Mouse (Mus musculus): ENCODE data around the gene Nhlh1. TPM values are rescaled to one million over a fixed set of nuclear protein-coding genes. Genes with fewer than 3 reads are reported as not detected.
A peak's percentile ranks its signal among the peaks of the same experiment; 100 is the strongest.

Gene Nhlh1
- total and polyA plus RNA-seq, 3 experiments: not detected

DNA sequence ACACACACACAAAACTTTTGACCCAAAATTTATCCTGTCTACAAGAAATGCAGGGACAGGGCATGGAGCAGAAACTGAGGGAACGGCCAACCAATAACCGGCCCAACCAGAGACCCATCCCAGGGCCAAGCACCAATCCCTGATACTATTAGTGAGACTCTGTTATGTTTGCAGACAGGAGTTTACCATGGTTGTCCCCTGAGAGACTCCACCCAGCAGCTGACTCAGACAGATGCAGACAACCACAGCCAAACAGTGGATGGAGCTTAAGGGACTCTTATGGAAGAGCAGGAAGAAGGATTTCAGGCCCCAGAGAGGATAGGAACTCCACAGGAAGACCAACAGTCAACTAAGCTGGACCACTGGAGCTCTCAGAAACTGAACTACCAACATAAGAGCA lies 27.5 kb downstream of the Nhlh1 start:
- no peak overlapping the region for H3K9ac ChIP-seq (ENCODE audit: control insufficient read depth, low read depth, low read length, poor library complexity, severe bottlenecking)
- H3K4me3 ChIP-seq (ENCODE audit: control insufficient read depth in 1 of 2, insufficient read depth in 1 of 2, low read depth in 2 of 2, low read length in 2 of 2): no peak overlapping the region
- DNase-seq (ENCODE audit: low read depth, low spot score): no peak
- no peak overlapping the region for H3K27ac ChIP-seq (ENCODE audit: control insufficient read depth, low read depth, low read length)
- TF ChIP-seq CHD2 (IDR thresholded peaks at IDR 0.05; ENCODE audit: low read length) (no peak), GATA1 (IDR thresholded peaks at IDR 0.05; ENCODE audit: low read depth, low read length) (no peak), POLR2AphosphoS2 (IDR thresholded peaks at IDR 0.05; ENCODE audit: low read length) (no peak), SMC3 (IDR thresholded peaks at IDR 0.05; ENCODE audit: low read depth, low read length) (no peak), BHLHE40 (IDR thresholded peaks at IDR 0.05; ENCODE audit: borderline replicate concordance, low read depth, low read length) (no peak)
- peaks cover 3 to 12% of the 10 kb centered on the region in 2 experiments; a peak in 3 of 4 replicates for H3K27me3 ChIP-seq (ENCODE audit: control insufficient read depth in 1 of 2, insufficient read depth in 2 of 2, low read length in 2 of 2)
- H3K4me1 ChIP-seq (ENCODE audit: control insufficient read depth in 1 of 2, insufficient read depth in 2 of 2, low read length in 2 of 2): peaks cover 0 to 7% of the 10 kb centered on the region in 2 experiments; a peak in 2 of 4 replicates
- no peaks in the 10 kb centered on the region for H3K9me3 ChIP-seq (replicated peaks; ENCODE audit: insufficient read depth, low read length)
- peaks cover 0 to 2% of the 10 kb centered on the region in 2 experiments; a peak in 1 of 4 replicates for H3K36me3 ChIP-seq (ENCODE audit: control insufficient read depth in 1 of 2, insufficient read depth in 2 of 2, low read length in 2 of 2)
- H3K79me2 ChIP-seq (ENCODE audit: control insufficient read depth, insufficient read depth, low read length, poor library complexity): no peaks in the 10 kb centered on the region

DNA sequence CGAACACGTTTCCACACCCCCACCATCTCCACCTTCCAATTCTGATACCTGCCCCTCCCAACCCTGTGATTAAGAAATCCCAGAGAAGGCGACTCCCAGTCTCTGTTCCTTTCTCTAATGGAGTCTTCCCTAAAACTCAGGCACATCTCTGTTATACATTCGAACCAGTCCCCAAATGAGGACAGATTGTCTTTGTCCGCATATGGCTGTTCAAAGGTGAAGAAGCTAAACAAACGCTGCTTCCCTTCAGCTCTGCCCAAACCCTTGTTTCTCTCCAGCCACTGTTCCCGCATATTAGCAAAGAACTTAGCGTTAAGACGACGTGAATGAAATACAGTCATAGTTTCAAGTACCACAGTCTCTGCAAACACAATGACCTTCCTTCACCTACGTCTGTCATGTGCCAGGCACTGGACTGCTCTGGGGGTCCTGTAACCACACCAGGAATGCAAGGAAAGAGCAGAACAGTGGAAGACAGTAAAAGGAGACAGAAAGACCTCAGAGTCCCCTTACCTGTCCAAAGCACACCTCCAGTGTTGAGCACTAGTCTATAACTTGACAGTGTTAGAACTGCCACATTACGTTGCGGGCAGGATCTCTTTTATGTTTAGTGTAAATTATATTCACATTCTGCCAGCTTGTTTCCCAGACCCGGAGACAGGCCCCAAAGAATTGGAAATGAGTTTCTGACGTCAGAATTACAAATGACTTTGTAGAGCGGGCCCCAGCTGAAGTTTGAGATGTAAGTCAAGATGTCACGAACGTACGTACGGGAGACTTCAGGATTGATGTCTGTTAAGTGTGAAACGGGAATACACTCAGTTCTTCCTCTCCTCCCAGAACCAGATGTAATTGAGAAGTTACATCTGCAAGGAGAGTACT lies 28.7 kb downstream of the Nhlh1 start, which contains the start of gene Vangl2:
Gene Vangl2 (minus strand): TSS at position 51 of the 882 bp plus-strand sequence.
- Histone ChIP-seq H3K36me3 (ENCODE audit: control insufficient read depth in 1 of 2, insufficient read depth in 2 of 2, low read length in 2 of 2) (peaks cover 0 to 2% of the 10 kb centered on the region in 2 experiments; a peak in 1 of 4 replicates), H3K27me3 (ENCODE audit: control insufficient read depth in 1 of 2, insufficient read depth in 2 of 2, low read length in 2 of 2) (peaks cover 3 to 10% of the 10 kb centered on the region in 2 experiments; a peak in 3 of 4 replicates), H3K4me3 (ENCODE audit: control insufficient read depth in 1 of 2, insufficient read depth in 1 of 2, low read depth in 2 of 2, low read length in 2 of 2) (peak within 1 kb of the TSS; percentile 41 to 73), H3K4me1 (ENCODE audit: control insufficient read depth in 1 of 2, insufficient read depth in 2 of 2, low read length in 2 of 2) (peaks cover 0 to 7% of the 10 kb centered on the region in 2 experiments; a peak in 2 of 4 replicates), H3K27ac (ENCODE audit: control insufficient read depth, low read depth, low read length) (no peak within 1 kb of the TSS), H3K79me2 (ENCODE audit: control insufficient read depth, insufficient read depth, low read length, poor library complexity) (no peaks in the 10 kb centered on the region), H3K9ac (ENCODE audit: control insufficient read depth, low read depth, low read length, poor library complexity, severe bottlenecking) (peak within 1 kb of the TSS; percentile 66), H3K9me3 (replicated peaks; ENCODE audit: insufficient read depth, low read length) (no peaks in the 10 kb centered on the region)
- no peak for DNase-seq (ENCODE audit: low read depth, low spot score)
- TF ChIP-seq HCFC1 (IDR thresholded peaks at IDR 0.05; ENCODE audit: low read depth, low read length) (no peak), MXI1 (IDR thresholded peaks at IDR 0.05; ENCODE audit: low read depth, low read length) (no peak), ZNF384 (IDR thresholded peaks at IDR 0.05; ENCODE audit: low read depth, low read length) (no peak), TAL1 (IDR thresholded peaks at IDR 0.05; ENCODE audit: low read length) (no peak), USF2 (IDR thresholded peaks at IDR 0.05; ENCODE audit: borderline replicate concordance in 1 of 2, insufficient read depth in 1 of 2, low read depth in 1 of 2, low read length in 2 of 2) (no peak), ETS1 (IDR thresholded peaks at IDR 0.05; ENCODE audit: low read depth, low read length) (no peak), CHD2 (IDR thresholded peaks at IDR 0.05; ENCODE audit: low read length) (no peak), POLR2A (IDR thresholded peaks at IDR 0.05; ENCODE audit: control insufficient read depth in 1 of 2, insufficient read depth in 1 of 2, low read depth in 1 of 2, low read length in 2 of 2, poor library complexity in 1 of 2) (no peak), MYB (IDR thresholded peaks at IDR 0.05; ENCODE audit: low read depth, low read length) (no peak), EP300 (IDR thresholded peaks at IDR 0.05; ENCODE audit: low read depth in 1 of 2, low read length in 2 of 2) (no peak), NELFE (IDR thresholded peaks at IDR 0.05; ENCODE audit: low read depth, low read length) (no peak), GATA1 (IDR thresholded peaks at IDR 0.05; ENCODE audit: low read depth, low read length) (no peak), MYC (IDR thresholded peaks at IDR 0.05; ENCODE audit: low read depth, low read length) (no peak), MAFK (IDR thresholded peaks at IDR 0.05; ENCODE audit: borderline replicate concordance, low read depth, low read length) (no peak), CHD1 (IDR thresholded peaks at IDR 0.05; ENCODE audit: low read depth, low read length) (no peak), RCOR1 (IDR thresholded peaks at IDR 0.05; ENCODE audit: low read depth, low read length) (no peak), ELF1 (IDR thresholded peaks at IDR 0.05; ENCODE audit: low read depth, low read length) (no peak), POLR2AphosphoS5 (IDR thresholded peaks at IDR 0.05; ENCODE audit: borderline replicate concordance, low read depth, low read length) (no peak), GABPA (IDR thresholded peaks at IDR 0.05; ENCODE audit: low read depth, low read length) (no peak)

Data from MEL (cell line).